Mouse (Mus musculus) embryo, embryonic 11.5 days (tissue): ENCODE measurements around the gene Stambpl1.

Source experiments
- DNase-seq: peaks from one replicate; pipeline ENCODE4 v3.0.0-alpha.2; 2012; ENCODE audit warnings: low read depth, low spot score

The Stambpl1 gene

GRCm38 (mm10) chr19:34240273-34241039 is 48.4 kb downstream of the Stambpl1 start:
- DNase-seq, result no peak

GRCm38 (mm10) chr19:34241247-34241915 is 49.4 kb downstream of the Stambpl1 start:
- DNase-seq, result no peak

- no peak for DNase-seq
Observed at GRCm38 (mm10) chr19:34242925-34243324, 50.9 kb downstream of the Stambpl1 start.

- peak; percentile 58 for DNase-seq
Observed at GRCm38 (mm10) chr19:34244056-34244455, 52.0 kb downstream of the Stambpl1 start.

GRCm38 (mm10) chr19:34248558-34248957 is 56.5 kb downstream of the Stambpl1 start:
- DNase-seq, result no peak

- DNase-seq, result no peak
Observed at GRCm38 (mm10) chr19:34250621-34251020, 58.6 kb downstream of the Stambpl1 start.

- DNase-seq, result no peak
Observed at GRCm38 (mm10) chr19:34251900-34252299, 59.9 kb downstream of the Stambpl1 start.

- no peak for DNase-seq
Observed at GRCm38 (mm10) chr19:34252450-34252849, 60.4 kb downstream of the Stambpl1 start.

- no peak for DNase-seq
Observed at GRCm38 (mm10) chr19:34254101-34254879, 62.3 kb downstream of the Stambpl1 start.

GRCm38 (mm10) chr19:34254880-34255681 is 63.1 kb downstream of the Stambpl1 start, which contains the start of gene Acta2:
TSS of gene Acta2 (minus strand) at chr19:34255590.
- DNase-seq, result no peak

GRCm38 (mm10) chr19:34256149-34256548 is 64.1 kb downstream of the Stambpl1 start:
- DNase-seq, result no peak

- no peak for DNase-seq
Observed at GRCm38 (mm10) chr19:34256936-34257335, 64.9 kb downstream of the Stambpl1 start.

GRCm38 (mm10) chr19:34262273-34262974 is 70.4 kb downstream of the Stambpl1 start:
- no peak for DNase-seq

- DNase-seq, result no peak
Observed at GRCm38 (mm10) chr19:34265604-34266193, 73.7 kb downstream of the Stambpl1 start.

- no peak for DNase-seq
Observed at GRCm38 (mm10) chr19:34268991-34269390, 77.0 kb downstream of the Stambpl1 start.

GRCm38 (mm10) chr19:34270106-34270726 is 78.2 kb downstream of the Stambpl1 start:
- no peak for DNase-seq

GRCm38 (mm10) chr19:34270824-34271464 is 78.9 kb downstream of the Stambpl1 start:
- no peak for DNase-seq

GRCm38 (mm10) chr19:34273073-34273472 is 81.0 kb downstream of the Stambpl1 start:
- DNase-seq, result no peak

- DNase-seq, result no peak
Observed at GRCm38 (mm10) chr19:34278078-34278477, 86.0 kb downstream of the Stambpl1 start.
